Mouse (Mus musculus) limb, embryonic 13.5 days (tissue): ENCODE data around the gene Kbtbd12. TPM values are rescaled to one million over a fixed set of nuclear protein-coding genes. Genes with fewer than 3 reads are reported as not detected.

Experiments
- ATAC-seq: fragments of 200-750 bp; cut with Nextera tagmentation; 2 replicates; pipeline ENCODE4 v1.8.0; 2017; ENCODE audit warnings: low read depth, moderate number of reproducible peaks, moderate TSS enrichment; ENCODE audit not compliant: low FRiP score
- H3K27ac ChIP-seq: fragments of 300-500 bp; sonication (generic); 2 replicates; pipeline ENCODE4 v1.5.1; 2015; ENCODE audit warnings: inconsistent platforms, mild to moderate bottlenecking, moderate library complexity
- H3K27me3 ChIP-seq: fragments of 300-500 bp; sonication (generic); 2 replicates; pipeline ENCODE4 v1.6.1; 2015; ENCODE audit warnings: mild to moderate bottlenecking, inconsistent platforms
- H3K36me3 ChIP-seq: fragments of 300-500 bp; sonication (generic); 2 replicates; pipeline ENCODE4 v1.6.1; 2015; ENCODE audit warnings: inconsistent platforms, mild to moderate bottlenecking, moderate library complexity
- H3K4me1 ChIP-seq: fragments of 300-500 bp; sonication (generic); 2 replicates; pipeline ENCODE4 v1.6.1; 2015; ENCODE audit warnings: inconsistent platforms
- H3K4me2 ChIP-seq: fragments of 300-500 bp; sonication (generic); replicated peaks from 2 replicates; pipeline ENCODE4 v1.6.1; 2015; ENCODE audit warnings: inconsistent platforms, mild to moderate bottlenecking, moderate library complexity
- H3K4me3 ChIP-seq: fragments of 300-500 bp; sonication (generic); 2 replicates; pipeline ENCODE4 v1.5.1; 2015; ENCODE audit warnings: moderate library complexity, mild to moderate bottlenecking, inconsistent platforms
- H3K9ac ChIP-seq: fragments of 300-500 bp; sonication (generic); 2 replicates; pipeline ENCODE4 v1.6.1; 2015; ENCODE audit warnings: mild to moderate bottlenecking, inconsistent platforms
- H3K9me3 ChIP-seq: fragments of 300-500 bp; sonication (generic); 2 replicates; pipeline ENCODE4 v1.6.1; 2016; ENCODE audit warnings: inconsistent platforms
- WGBS: fragments of 180-500 bp; shearing (Covaris S2); methylation state at CpG from one replicate; pipeline ENCODE4 v1.1.7; 2015; 5-methylcytosine and 5-hydroxymethylcytosine counted together
- polyA plus RNA-seq: library from polyadenylated mRNA; unstranded; fragments of >200 nt; fragmentation: Nextera tagmentation; extraction: Ambion mirVana; gene quantifications from 2 replicates; pipeline ENCODE4 v1.2.1, GENCODE M21; 2015

The Kbtbd12 gene
- polyA plus RNA-seq, 1 experiment from 2014 or later = 0.51 TPM

- 79% methylated on average over 4 of the region's 4 CpGs for WGBS
- no peak for ATAC-seq
- H3K4me3 ChIP-seq = no peak overlapping the region
Observed at GRCm38 (mm10) chr6:88621816-88622481, 15.8 kb downstream of the Kbtbd12 start.

GRCm38 (mm10) chr6:88619542-88619941 lies 18.2 kb downstream of the Kbtbd12 start:
- 32% methylated on average over 5 of the region's 5 CpGs for WGBS
- Histone ChIP-seq H3K9ac (no peak overlapping the region), H3K4me3 (no peak overlapping the region), H3K36me3 (no peaks in the 10 kb centered on the region), H3K9me3 (no peaks in the 10 kb centered on the region), H3K4me2 (no peak overlapping the region), H3K27me3 (no peaks in the 10 kb centered on the region), H3K27ac (no peak overlapping the region), H3K4me1 (no peaks in the 10 kb centered on the region)
- no peak for ATAC-seq

More at GRCm38 (mm10) chr6:88621816-88622481, 15.8 kb downstream of the Kbtbd12 start:
- Histone ChIP-seq H3K4me2 (no peak overlapping the region), H3K9ac (no peak overlapping the region), H3K9me3 (no peaks in the 10 kb centered on the region), H3K36me3 (no peaks in the 10 kb centered on the region), H3K27me3 (0 out of 2 replicates have a peak, but pooled peaks cover under 1% of the 10 kb centered on the region), H3K4me1 (peaks cover 5% of the 10 kb centered on the region; the same call in 1 of the 2 replicates), H3K27ac (no peak overlapping the region)

- Histone ChIP-seq H3K4me1 (no peaks in the 10 kb centered on the region), H3K36me3 (no peaks in the 10 kb centered on the region), H3K4me3 (no peak overlapping the region), H3K9ac (no peak overlapping the region), H3K9me3 (no peaks in the 10 kb centered on the region), H3K27me3 (no peaks in the 10 kb centered on the region), H3K4me2 (no peak overlapping the region), H3K27ac (no peak overlapping the region)
- no peak for ATAC-seq
- WGBS = 83% methylated on average over 2 of the region's 2 CpGs
Observed at GRCm38 (mm10) chr6:88615352-88615751, 22.4 kb downstream of the Kbtbd12 start.

GRCm38 (mm10) chr6:88606417-88606816 lies 31.3 kb downstream of the Kbtbd12 start:
- no peaks in the 10 kb centered on the region for H3K36me3 ChIP-seq
- no peak overlapping the region for H3K27ac ChIP-seq
- no peak overlapping the region for H3K9ac ChIP-seq
- WGBS = 61% methylated on average over 2 of the region's 2 CpGs
- H3K9me3 ChIP-seq = no peaks in the 10 kb centered on the region
- ATAC-seq = no peak
- H3K4me1 ChIP-seq = no peaks in the 10 kb centered on the region
- no peaks in the 10 kb centered on the region for H3K27me3 ChIP-seq
- H3K4me3 ChIP-seq = no peak overlapping the region
- no peak overlapping the region for H3K4me2 ChIP-seq

DNA sequence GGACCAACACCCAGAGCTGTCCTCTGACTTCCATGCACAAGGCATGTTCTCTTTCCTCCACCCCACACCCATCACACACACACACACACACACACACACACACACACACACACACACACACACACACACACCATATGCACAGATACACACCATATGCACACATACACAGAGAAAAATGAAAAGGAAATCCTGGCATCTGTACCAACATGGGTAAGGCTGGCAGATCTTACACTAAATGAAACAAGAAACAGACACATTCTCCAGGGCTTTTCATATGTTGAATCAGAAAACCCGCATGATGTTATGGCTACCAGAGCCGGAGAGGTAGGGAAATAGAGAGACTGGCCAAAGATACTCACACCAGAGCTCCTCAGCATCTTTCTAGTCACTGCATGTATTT lies 32.0 kb downstream of the Kbtbd12 start:
- H3K4me3 ChIP-seq = no peak overlapping the region
- no peak for ATAC-seq
- no peaks in the 10 kb centered on the region for H3K9me3 ChIP-seq
- WGBS = 87% methylated on average over 2 of the region's 2 CpGs
- no peak overlapping the region for H3K27ac ChIP-seq
- H3K4me2 ChIP-seq = no peak overlapping the region
- no peaks in the 10 kb centered on the region for H3K4me1 ChIP-seq
- H3K27me3 ChIP-seq = no peaks in the 10 kb centered on the region
- no peaks in the 10 kb centered on the region for H3K36me3 ChIP-seq
- no peak overlapping the region for H3K9ac ChIP-seq

DNA sequence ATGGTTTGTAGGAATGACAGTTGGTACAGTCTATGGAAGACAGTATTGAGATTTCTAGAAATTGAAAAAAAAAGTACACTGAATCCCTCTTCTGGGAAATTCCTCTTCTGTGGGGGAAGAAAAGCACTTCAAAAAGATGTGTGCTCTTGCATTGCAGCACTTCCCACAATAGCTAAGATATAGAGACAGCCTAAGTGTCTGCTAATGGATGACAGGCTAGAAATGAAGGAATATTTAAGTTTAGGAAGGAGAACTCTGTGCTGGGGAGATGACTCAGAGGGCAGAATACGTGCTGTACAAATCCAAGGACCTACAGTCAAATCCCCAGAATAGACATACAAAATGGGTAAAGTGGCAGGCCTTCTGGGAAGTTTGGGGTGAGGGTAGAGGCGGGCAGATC lies 32.5 kb downstream of the Kbtbd12 start:
- H3K27ac ChIP-seq = no peak overlapping the region
- H3K9me3 ChIP-seq = no peaks in the 10 kb centered on the region
- 75% methylated on average over 2 of the region's 2 CpGs for WGBS
- H3K4me2 ChIP-seq = no peak overlapping the region
- no peaks in the 10 kb centered on the region for H3K4me1 ChIP-seq
- no peak for ATAC-seq
- no peaks in the 10 kb centered on the region for H3K36me3 ChIP-seq
- no peaks in the 10 kb centered on the region for H3K27me3 ChIP-seq
- H3K4me3 ChIP-seq = no peak overlapping the region
- no peak overlapping the region for H3K9ac ChIP-seq

GRCm38 (mm10) chr6:88596108-88596507 lies 41.6 kb downstream of the Kbtbd12 start:
- Histone ChIP-seq H3K4me3 (no peak overlapping the region), H3K4me1 (no peaks in the 10 kb centered on the region), H3K36me3 (no peaks in the 10 kb centered on the region), H3K9ac (no peak overlapping the region), H3K27me3 (no peaks in the 10 kb centered on the region), H3K9me3 (no peaks in the 10 kb centered on the region), H3K4me2 (no peak overlapping the region), H3K27ac (no peak overlapping the region)
- 40% methylated on average over 2 of the region's 2 CpGs for WGBS
- no peak for ATAC-seq

- Histone ChIP-seq H3K9me3 (no peaks in the 10 kb centered on the region), H3K36me3 (no peaks in the 10 kb centered on the region)
Observed at GRCm38 (mm10) chr6:88592367-88592766, 45.4 kb downstream of the Kbtbd12 start.

DNA sequence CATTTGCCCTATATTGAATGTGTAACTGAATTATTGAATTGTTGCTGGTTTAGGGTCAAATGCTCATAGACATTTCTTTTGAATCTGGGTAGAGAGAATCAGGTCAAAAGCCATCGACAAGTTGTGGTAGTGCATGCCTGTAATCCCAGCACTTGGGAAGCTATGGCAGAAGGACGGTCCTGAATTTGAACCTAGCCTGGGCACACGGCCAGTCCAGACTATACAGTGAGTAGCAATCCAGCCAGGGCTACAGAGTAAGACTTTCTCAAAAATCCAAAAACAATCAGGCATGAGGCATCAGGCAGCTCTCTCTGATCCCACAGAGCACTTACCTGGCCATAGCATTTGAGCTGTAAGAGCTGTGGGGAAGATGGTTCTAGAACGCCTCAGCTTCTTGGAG lies 47.5 kb downstream of the Kbtbd12 start:
- no peak overlapping the region for H3K9ac ChIP-seq
- H3K27ac ChIP-seq = no peak overlapping the region
- 89% methylated on average over 4 of the region's 4 CpGs for WGBS
- H3K27me3 ChIP-seq = no peaks in the 10 kb centered on the region
- peaks cover 6% of the 10 kb centered on the region for H3K4me1 ChIP-seq
- H3K4me2 ChIP-seq = no peak overlapping the region
- no peak for ATAC-seq
- H3K4me3 ChIP-seq = no peak overlapping the region
- no peaks in the 10 kb centered on the region for H3K36me3 ChIP-seq
- H3K9me3 ChIP-seq = no peaks in the 10 kb centered on the region

More at GRCm38 (mm10) chr6:88592367-88592766, 45.4 kb downstream of the Kbtbd12 start:
- no peak for ATAC-seq
- 85% methylated on average over 6 of the region's 6 CpGs for whole genome bisulfite sequencing
- Histone ChIP-seq H3K4me3 (no peak overlapping the region), H3K4me1 (peaks cover 6% of the 10 kb centered on the region), H3K27me3 (no peaks in the 10 kb centered on the region), H3K4me2 (no peak overlapping the region), H3K27ac (no peak overlapping the region), H3K9ac (no peak overlapping the region)

GRCm38 (mm10) chr6:88589517-88589916 lies 48.2 kb downstream of the Kbtbd12 start:
- 0 out of 2 replicates have a peak, but pooled peaks have one; percentile 28 for ATAC-seq
- Histone ChIP-seq H3K27ac (no peak overlapping the region), H3K36me3 (no peaks in the 10 kb centered on the region), H3K4me1 (peaks cover 6% of the 10 kb centered on the region), H3K9ac (no peak overlapping the region), H3K27me3 (no peaks in the 10 kb centered on the region), H3K4me2 (no peak overlapping the region), H3K4me3 (no peak overlapping the region), H3K9me3 (no peaks in the 10 kb centered on the region)
- WGBS = 12% methylated on average over 5 of the region's 5 CpGs

DNA sequence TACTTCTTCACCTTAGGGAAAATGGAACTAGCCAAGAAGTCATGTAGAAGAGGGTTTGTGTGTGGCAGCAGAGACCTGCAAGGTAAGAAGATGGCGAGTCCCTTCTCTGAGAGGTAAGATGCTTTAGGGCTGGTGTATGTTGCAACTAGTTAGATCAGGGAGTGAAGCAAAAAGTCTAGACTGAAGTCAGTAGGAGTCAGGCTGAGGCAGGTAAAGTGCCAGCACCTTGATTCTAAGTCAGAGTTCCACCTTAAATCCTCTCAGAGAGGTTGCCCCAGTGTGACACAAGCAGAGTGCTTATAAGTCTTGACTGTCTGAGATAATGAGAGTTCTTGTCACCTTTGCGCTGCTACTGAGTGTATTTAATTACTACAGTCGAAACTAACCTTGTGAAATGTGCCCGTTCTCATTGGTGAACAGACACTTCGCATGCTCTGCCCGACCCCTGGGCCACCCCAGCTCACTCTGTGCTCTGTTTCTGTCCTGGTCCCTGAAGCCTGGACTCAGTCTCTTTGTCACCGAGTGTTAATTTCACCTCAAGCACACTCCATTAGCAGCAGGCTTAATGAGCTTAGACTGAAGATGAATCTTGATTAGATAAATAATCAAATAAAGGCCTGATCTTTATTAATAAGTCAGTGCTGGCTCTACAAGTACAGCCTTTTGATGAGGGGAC lies 49.0 kb downstream of the Kbtbd12 start:
- ATAC-seq = no peak
- Histone ChIP-seq H3K4me2 (no peak overlapping the region), H3K9ac (no peak overlapping the region), H3K4me1 (peaks cover 6% of the 10 kb centered on the region), H3K27me3 (no peaks in the 10 kb centered on the region), H3K27ac (no peak overlapping the region), H3K36me3 (no peaks in the 10 kb centered on the region), H3K4me3 (no peak overlapping the region), H3K9me3 (no peaks in the 10 kb centered on the region)
- 63% methylated on average over 7 of the region's 7 CpGs for WGBS

DNA sequence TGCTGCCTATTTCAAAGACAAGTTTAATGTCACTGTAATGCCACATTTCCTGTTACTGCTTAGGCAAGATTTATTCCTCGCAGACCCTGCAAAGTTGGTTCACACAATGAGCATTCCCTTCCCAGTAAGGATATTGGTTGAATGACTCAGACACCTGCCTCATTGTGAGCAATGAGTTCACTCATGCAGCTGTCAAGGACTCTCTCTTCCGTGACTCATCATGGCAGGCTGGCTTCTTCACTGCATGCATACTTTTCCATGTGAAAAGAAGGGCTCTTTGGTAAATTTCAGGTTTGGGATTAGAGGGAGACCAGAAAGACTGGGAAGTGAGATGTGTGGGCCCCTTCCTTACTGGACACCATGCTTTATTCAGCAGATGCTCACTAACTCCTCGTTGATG lies 50.7 kb downstream of the Kbtbd12 start:
- WGBS = 74% methylated on average over 3 of the region's 3 CpGs
- no peak overlapping the region for H3K4me3 ChIP-seq
- H3K4me2 ChIP-seq = no peak overlapping the region
- H3K27ac ChIP-seq = no peak overlapping the region
- no peak for ATAC-seq
- no peaks in the 10 kb centered on the region for H3K27me3 ChIP-seq
- H3K4me1 ChIP-seq = peaks cover 6% of the 10 kb centered on the region
- no peaks in the 10 kb centered on the region for H3K9me3 ChIP-seq
- no peaks in the 10 kb centered on the region for H3K36me3 ChIP-seq
- H3K9ac ChIP-seq = no peak overlapping the region
